Mouse (Mus musculus) cerebellum, adult 2 months (tissue): ENCODE data around the gene Kcnk2. TPM values are rescaled to one million over a fixed set of nuclear protein-coding genes. Genes with fewer than 3 reads are reported as not detected.
A peak's percentile ranks its signal among the peaks of the same experiment; 100 is the strongest.

Experiments used
- DNase-seq, 2 experiments: peaks; one replicate each; pipeline ENCODE4 v3.0.0; 2021
- H3K27ac ChIP-seq: fragments of 200-500 bp; 2 replicates; pipeline ENCODE4 v1.5.1; 2012; ENCODE audit warnings: low read length, control low read depth, inconsistent platforms; ENCODE audit not compliant: insufficient read depth
- H3K27me3 ChIP-seq: fragments of 200-500 bp; 2 replicates; pipeline ENCODE4 v1.6.1; 2012; ENCODE audit warnings: inconsistent platforms, mild to moderate bottlenecking, low read length, moderate library complexity; ENCODE audit not compliant: control insufficient read depth, insufficient read depth
- H3K4me1 ChIP-seq: fragments of 200-500 bp; 2 replicates; pipeline ENCODE4 v1.6.1; 2011; ENCODE audit warnings: low read length; ENCODE audit not compliant: control insufficient read depth, insufficient read depth
- H3K4me3 ChIP-seq: fragments of 200-500 bp; replicated peaks from 2 replicates; pipeline ENCODE3; 2011; ENCODE audit warnings: mild to moderate bottlenecking, low read depth, low read length, control low read depth; ENCODE audit not compliant: insufficient read depth
- CTCF ChIP-seq: fragments of 200-500 bp; IDR thresholded peaks from 2 replicates; pipeline ENCODE4 v1.5.1; 2011; ENCODE audit warnings: low read depth, mild to moderate bottlenecking, control low read depth, low read length, moderate library complexity, borderline replicate concordance; ENCODE audit not compliant: insufficient read depth
- POLR2A ChIP-seq: fragments of 200-500 bp; IDR thresholded peaks from 2 replicates; pipeline ENCODE4 v1.6.1; 2011; ENCODE audit warnings: low read length, control low read depth, borderline replicate concordance; ENCODE audit not compliant: insufficient read depth
- WGBS: fragments of 180-500 bp; shearing (Covaris S2); methylation state at CpG from one replicate; pipeline ENCODE4 v1.1.7; 2018; 5-methylcytosine and 5-hydroxymethylcytosine counted together
- polyA plus RNA-seq: library from polyadenylated mRNA; depleted of rRNA; stranded (reverse); fragments of >200 nt; gene quantifications from 2 replicates; pipeline ENCODE4 v1.2.3, GENCODE M21; 2012

The Kcnk2 gene
- polyA plus RNA-seq, 1 experiment, result 12.3 TPM

DNA sequence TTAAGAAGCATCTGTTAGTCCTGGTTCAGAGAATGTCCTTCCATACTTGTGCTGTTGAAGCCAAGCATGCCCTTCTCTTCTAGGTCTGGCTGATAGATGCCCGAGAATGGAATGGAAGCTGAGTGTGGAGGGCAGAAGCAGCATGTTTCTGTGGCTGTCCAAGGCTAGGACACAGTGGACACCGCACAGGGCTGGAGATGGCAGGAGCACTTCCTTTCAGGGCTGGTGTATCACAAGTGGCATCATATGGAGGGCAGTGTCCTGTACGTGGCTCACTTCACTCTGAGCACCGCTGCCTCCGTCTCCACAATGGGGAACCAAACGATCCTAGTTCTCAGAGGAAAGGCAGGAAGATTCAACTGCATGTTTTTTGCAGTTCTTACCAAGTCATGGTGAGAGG is 7.8 kb upstream of the Kcnk2 start:
- DNase-seq, result no peak
- H3K27ac ChIP-seq, result no peak overlapping the region
- H3K4me1 ChIP-seq, result no peaks in the 10 kb centered on the region
- no peak overlapping the region for H3K4me3 ChIP-seq
- TF ChIP-seq POLR2A (no peak), CTCF (no peak)
- no peaks in the 10 kb centered on the region for H3K27me3 ChIP-seq
- 91% methylated on average over 6 of the region's 6 CpGs for WGBS

- no peak overlapping the region for H3K27ac ChIP-seq
- WGBS, result 25% methylated on average over 10 of the region's 10 CpGs
- TF ChIP-seq POLR2A (no peak), CTCF (no peak)
- H3K4me3 ChIP-seq, result no peak overlapping the region
- DNase-seq, result no peak
- H3K4me1 ChIP-seq, result no peaks in the 10 kb centered on the region
- H3K27me3 ChIP-seq, result no peaks in the 10 kb centered on the region
Observed at GRCm38 (mm10) chr1:189405221-189405620, 3.1 kb upstream of the Kcnk2 start.

- Histone ChIP-seq H3K27me3 (no peaks in the 10 kb centered on the region), H3K27ac (no peak overlapping the region), H3K4me3 (no peak overlapping the region), H3K4me1 (no peaks in the 10 kb centered on the region)
- 96% methylated on average over 6 of the region's 6 CpGs for WGBS
- TF ChIP-seq CTCF, result no peak
- no peak for TF ChIP-seq POLR2A
- no peak for DNase-seq
Observed at GRCm38 (mm10) chr1:189403546-189403945, 1.5 kb upstream of the Kcnk2 start.

DNA sequence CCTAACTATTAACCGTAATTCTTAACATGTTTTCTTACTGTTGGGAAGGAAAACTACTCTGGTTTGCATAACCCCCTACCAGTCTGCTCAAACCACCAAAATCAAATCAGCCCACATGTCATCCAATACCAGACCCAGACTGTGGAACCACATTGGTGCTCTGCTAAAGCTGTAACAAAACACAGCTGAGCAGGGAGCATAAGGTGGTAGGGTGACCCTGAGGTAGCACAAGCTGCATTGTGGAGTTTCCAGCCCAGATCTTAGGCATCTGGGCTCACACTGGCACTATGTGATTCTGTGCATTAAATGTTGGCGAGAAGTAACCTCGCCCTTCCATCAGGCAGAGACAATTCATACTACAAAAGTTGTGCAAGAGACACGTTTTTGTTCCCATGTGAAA is 1.1 kb upstream of the Kcnk2 start:
- no peak for DNase-seq
- no peak overlapping the region for H3K27ac ChIP-seq
- TF ChIP-seq CTCF, result no peak
- no peak for TF ChIP-seq POLR2A
- no peaks in the 10 kb centered on the region for H3K27me3 ChIP-seq
- H3K4me1 ChIP-seq, result no peaks in the 10 kb centered on the region
- 92% methylated on average over 4 of the region's 4 CpGs for WGBS
- no peak overlapping the region for H3K4me3 ChIP-seq

DNA sequence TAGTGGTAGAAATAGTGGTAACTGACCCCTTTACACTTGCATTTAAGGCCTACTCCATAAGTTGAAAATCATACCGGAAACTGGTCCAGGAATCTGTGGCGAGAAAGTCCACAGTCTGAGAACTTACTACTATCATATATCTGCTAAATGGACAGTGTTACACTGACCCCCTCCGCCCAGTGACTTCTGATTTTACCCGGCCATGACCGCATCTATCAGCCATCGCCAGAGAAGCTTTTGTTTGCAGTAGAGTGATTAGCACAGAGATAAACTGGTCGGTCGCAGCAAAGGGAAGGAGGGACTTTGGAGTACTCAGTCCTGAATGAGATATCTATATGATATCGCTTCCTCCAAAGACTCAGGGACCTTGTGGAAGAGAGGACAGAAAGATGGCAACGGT is 15.2 kb downstream of the Kcnk2 start:
- Histone ChIP-seq H3K4me3 (no peak overlapping the region), H3K27ac (no peak overlapping the region), H3K27me3 (no peaks in the 10 kb centered on the region), H3K4me1 (no peaks in the 10 kb centered on the region)
- 93% methylated on average over 10 of the region's 10 CpGs for WGBS
- DNase-seq, result no peak
- TF ChIP-seq POLR2A, result no peak
- TF ChIP-seq CTCF, result no peak

GRCm38 (mm10) chr1:189386141-189386540 is 15.9 kb downstream of the Kcnk2 start:
- DNase-seq, result no peak
- no peaks in the 10 kb centered on the region for H3K27me3 ChIP-seq
- no peak for TF ChIP-seq CTCF
- TF ChIP-seq POLR2A, result no peak
- H3K4me1 ChIP-seq, result no peaks in the 10 kb centered on the region
- H3K27ac ChIP-seq, result no peak overlapping the region
- 98% methylated on average over 2 of the region's 2 CpGs for WGBS
- no peak overlapping the region for H3K4me3 ChIP-seq

- TF ChIP-seq CTCF, result no peak
- TF ChIP-seq POLR2A, result no peak
- H3K27ac ChIP-seq, result no peak overlapping the region
Observed at GRCm38 (mm10) chr1:189367722-189368121, 34.4 kb downstream of the Kcnk2 start.

DNA sequence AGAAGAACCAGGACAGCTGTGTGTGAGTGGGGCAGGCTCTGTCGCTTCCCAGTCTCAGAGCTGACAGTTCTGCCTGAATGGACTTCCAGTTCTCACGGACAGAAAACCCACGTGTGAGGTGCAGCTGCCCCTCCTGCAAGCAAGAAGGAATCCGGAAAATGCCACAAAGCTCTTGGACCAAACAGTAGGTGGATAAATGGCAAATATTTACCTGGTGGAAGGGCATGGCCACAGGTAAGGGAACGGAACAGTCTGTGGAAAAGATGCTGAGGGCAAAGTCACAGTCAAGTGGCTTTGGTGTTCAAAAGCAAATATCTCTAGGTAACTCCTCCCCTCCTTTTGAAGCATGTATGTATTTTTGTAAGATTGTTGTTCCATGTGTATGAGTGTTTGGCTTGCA is 37.9 kb downstream of the Kcnk2 start:
- 90% methylated on average over 5 of the region's 5 CpGs for WGBS
- no peak for DNase-seq
- Histone ChIP-seq H3K4me3 (no peak overlapping the region), H3K27ac (no peak overlapping the region), H3K4me1 (peaks cover 5% of the 10 kb centered on the region), H3K27me3 (no peaks in the 10 kb centered on the region)
- no peak for TF ChIP-seq CTCF
- TF ChIP-seq POLR2A, result no peak

More at GRCm38 (mm10) chr1:189367722-189368121, 34.4 kb downstream of the Kcnk2 start:
- 96% methylated on average over 4 of the region's 4 CpGs for WGBS
- no peaks in the 10 kb centered on the region for H3K27me3 ChIP-seq
- no peak for DNase-seq
- peaks cover 2% of the 10 kb centered on the region for H3K4me1 ChIP-seq
- no peak overlapping the region for H3K4me3 ChIP-seq

DNA sequence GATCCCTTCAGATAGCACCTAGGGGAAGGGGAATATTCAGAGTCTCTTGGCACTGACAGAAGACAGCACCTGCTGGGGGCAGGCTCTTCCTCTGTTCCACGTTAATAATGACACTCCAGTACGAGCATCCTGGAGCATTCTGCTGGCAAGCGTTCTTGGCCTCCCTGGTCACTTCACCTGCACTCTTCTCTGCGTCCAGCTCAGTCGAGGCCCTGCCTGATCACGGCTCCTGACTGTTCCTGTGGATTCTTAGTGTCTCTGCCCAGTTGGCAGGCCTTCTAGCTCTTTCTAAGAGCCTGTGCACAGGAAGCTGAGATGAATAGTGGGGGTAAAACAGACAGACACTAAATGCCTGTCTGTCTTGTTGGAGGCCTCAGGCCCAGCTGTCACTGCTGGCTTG is 39.5 kb downstream of the Kcnk2 start:
- 7% methylated on average over 6 of the region's 6 CpGs for WGBS
- Histone ChIP-seq H3K27me3 (no peaks in the 10 kb centered on the region), H3K4me1 (peaks cover 5% of the 10 kb centered on the region), H3K27ac (no peak overlapping the region), H3K4me3 (no peak overlapping the region)
- DNase-seq, result peak; percentile 29 to 61
- no peak for TF ChIP-seq CTCF
- TF ChIP-seq POLR2A, result no peak
